Mouse (Mus musculus): Measurements from ENCODE around the gene Cox7a1. TPM values are rescaled to one million over a fixed set of nuclear protein-coding genes. Genes with fewer than 3 reads are reported as not detected.
"Not testable (repeated sequence)": the region's sequence is repeated elsewhere in the genome, so short reads cannot be mapped to it uniquely, and the experiment has no call there.

Cox7a1 gene
- total RNA-seq (2015; ENCODE audit: low replicate concordance) (not detected in 2 replicates), total RNA-seq (2017; ENCODE audit: low replicate concordance) (not detected in 2 replicates)

GRCm38 (mm10) chr7:30183879-30184289 is at the start of gene Cox7a1:
Cox7a1 (plus strand) TSS chr7:30184144.
- ATAC-seq (replicated peaks; ENCODE audit: low FRiP score, poor library complexity, severe bottlenecking): peak; percentile 86

GRCm38 (mm10) chr7:30136826-30137225 is 47.1 kb upstream of the Cox7a1 start:
- ATAC-seq (replicated peaks; ENCODE audit: low FRiP score, poor library complexity, severe bottlenecking): no peak

- ATAC-seq (replicated peaks; ENCODE audit: low FRiP score, poor library complexity, severe bottlenecking): no peak
These were observed 40.8 kb upstream of the Cox7a1 start for GRCm38 (mm10) chr7:30143170-30143554.

- ATAC-seq (replicated peaks; ENCODE audit: low FRiP score, poor library complexity, severe bottlenecking): no peak
These were observed 40.3 kb upstream of the Cox7a1 start for GRCm38 (mm10) chr7:30143555-30144209.

- no peak for ATAC-seq (replicated peaks; ENCODE audit: low FRiP score, poor library complexity, severe bottlenecking)
These were observed 36.9 kb upstream of the Cox7a1 start for GRCm38 (mm10) chr7:30147011-30147410.

GRCm38 (mm10) chr7:30154040-30154439 is 29.9 kb upstream of the Cox7a1 start:
- ATAC-seq (replicated peaks; ENCODE audit: low FRiP score, poor library complexity, severe bottlenecking): no peak

GRCm38 (mm10) chr7:30155507-30155906 is 28.4 kb upstream of the Cox7a1 start:
- ATAC-seq (replicated peaks; ENCODE audit: low FRiP score, poor library complexity, severe bottlenecking): no peak

- no peak for ATAC-seq (replicated peaks; ENCODE audit: low FRiP score, poor library complexity, severe bottlenecking)
These were observed 20.8 kb upstream of the Cox7a1 start for GRCm38 (mm10) chr7:30163113-30163512.

- ATAC-seq (replicated peaks; ENCODE audit: low FRiP score, poor library complexity, severe bottlenecking): no peak
These were observed 19.2 kb upstream of the Cox7a1 start for GRCm38 (mm10) chr7:30164745-30165144.

- peak; percentile 37 for ATAC-seq (replicated peaks; ENCODE audit: low FRiP score, poor library complexity, severe bottlenecking)
These were observed 14.9 kb upstream of the Cox7a1 start for GRCm38 (mm10) chr7:30168914-30169582.

GRCm38 (mm10) chr7:30169583-30170282 is 14.2 kb upstream of the Cox7a1 start, which contains the start of gene Zfp146:
Zfp146 (minus strand) TSS chr7:30169750.
- peak; percentile 95 for ATAC-seq (replicated peaks; ENCODE audit: low FRiP score, poor library complexity, severe bottlenecking)

GRCm38 (mm10) chr7:30170283-30170951 is 13.5 kb upstream of the Cox7a1 start:
- ATAC-seq (replicated peaks; ENCODE audit: low FRiP score, poor library complexity, severe bottlenecking): peak; percentile 22

- ATAC-seq (replicated peaks; ENCODE audit: low FRiP score, poor library complexity, severe bottlenecking): no peak
These were observed 7.5 kb upstream of the Cox7a1 start for GRCm38 (mm10) chr7:30176474-30176873.

- ATAC-seq (replicated peaks; ENCODE audit: low FRiP score, poor library complexity, severe bottlenecking): no peak
These were observed 5.7 kb upstream of the Cox7a1 start for GRCm38 (mm10) chr7:30178256-30178655.

- peak; percentile 65 for ATAC-seq (replicated peaks; ENCODE audit: low FRiP score, poor library complexity, severe bottlenecking)
These were observed 2.6 kb upstream of the Cox7a1 start for GRCm38 (mm10) chr7:30181308-30181707.

- ATAC-seq (replicated peaks; ENCODE audit: low FRiP score, poor library complexity, severe bottlenecking): not testable (repeated sequence)
These were observed 2.0 kb upstream of the Cox7a1 start for GRCm38 (mm10) chr7:30181929-30182328.

- not testable (repeated sequence) for ATAC-seq (replicated peaks; ENCODE audit: low FRiP score, poor library complexity, severe bottlenecking)
These were observed 755 bp upstream of the Cox7a1 start for GRCm38 (mm10) chr7:30183189-30183588.

GRCm38 (mm10) chr7:30184641-30185348 is 851 bp downstream of the Cox7a1 start:
- ATAC-seq (replicated peaks; ENCODE audit: low FRiP score, poor library complexity, severe bottlenecking): no peak

- ATAC-seq (replicated peaks; ENCODE audit: low FRiP score, poor library complexity, severe bottlenecking): no peak
These were observed 4.6 kb downstream of the Cox7a1 start for GRCm38 (mm10) chr7:30188344-30189115.

All from erythroid progenitor cell, adult 5-6 weeks (primary cell).